Mouse (Mus musculus) adrenal gland, adult 8-10 months (tissue): Measurements from ENCODE around the gene Fam45a. TPM values are rescaled to one million over a fixed set of nuclear protein-coding genes. Genes with fewer than 3 reads are reported as not detected.

Experiments used
- DNase-seq: peaks from one replicate; pipeline ENCODE4 v3.0.0; 2022
- total RNA-seq, 4 experiments: library from RNA; stranded (reverse); gene quantifications; 2 replicates each; pipeline ENCODE4 v1.2.4; 2022

The Fam45a gene
- total RNA-seq = 10 to 100 TPM; 37.1 to 45.6 (median 40.2) TPM

DNA sequence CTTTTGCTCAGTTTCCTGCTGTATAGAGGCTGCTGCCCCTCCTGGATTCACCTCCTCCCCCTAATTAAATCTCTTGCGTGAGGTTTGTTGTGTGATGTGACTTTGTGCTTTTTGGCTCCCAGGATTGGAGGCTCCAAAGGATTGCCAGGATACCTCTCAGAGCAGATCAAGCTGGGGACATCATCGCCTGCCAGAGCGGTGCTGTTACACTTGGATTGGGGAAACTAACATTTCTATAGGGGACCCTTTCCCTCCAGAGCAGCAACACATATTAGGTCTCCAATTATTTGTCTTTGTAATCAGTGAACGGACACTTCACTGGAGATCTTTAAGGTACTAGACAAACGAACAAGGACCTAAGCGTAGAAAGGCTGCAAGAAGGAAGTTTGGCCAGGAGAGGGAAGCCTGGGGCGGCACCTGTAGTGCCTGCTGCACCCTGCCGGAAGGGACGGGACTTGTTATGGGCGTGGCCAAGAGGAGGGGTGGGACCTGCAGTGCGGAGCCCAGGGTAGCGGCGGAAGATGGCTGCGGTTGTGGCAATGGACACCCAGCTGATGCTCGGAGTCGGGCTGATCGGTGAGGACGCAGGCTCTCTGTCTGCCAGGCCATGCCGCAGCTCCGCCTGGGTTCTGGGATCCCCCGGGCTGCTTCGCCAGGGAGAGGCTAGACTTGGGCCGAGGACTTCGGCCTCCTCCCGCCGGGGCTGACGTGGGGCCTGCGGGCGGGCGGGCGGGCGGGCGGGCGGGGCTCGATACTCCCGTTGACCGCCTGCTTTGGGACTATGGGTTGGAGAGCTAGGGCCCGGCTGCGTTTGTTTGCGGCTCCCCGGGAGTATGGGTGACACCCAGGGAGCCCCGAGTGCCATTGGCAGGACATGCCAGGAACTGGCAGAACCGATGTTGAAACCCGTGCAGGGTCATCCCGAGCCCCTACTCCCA lies at the start of gene Fam45a:
Gene Fam45a (plus strand): TSS at position 488 of the 938 bp plus-strand sequence.
- peak; percentile 90 for DNase-seq

DNA sequence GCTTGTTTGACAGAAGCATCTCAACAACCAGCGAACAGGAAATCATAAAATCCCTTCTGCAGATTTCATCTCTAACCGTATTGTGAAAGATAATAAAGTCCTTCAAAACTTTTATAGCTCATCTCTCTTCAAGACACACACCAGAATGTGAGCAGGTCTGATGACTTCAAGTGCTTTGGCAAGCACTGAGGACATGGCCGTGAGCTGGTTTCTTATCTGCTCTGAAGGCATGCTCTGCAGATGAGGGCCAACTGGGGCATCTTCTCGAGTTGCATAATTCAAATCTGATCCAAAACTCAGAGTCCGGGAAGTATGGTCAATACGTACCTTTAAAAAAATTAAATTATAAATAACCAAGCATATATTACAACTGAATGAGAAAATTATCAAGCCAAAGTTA lies 38.0 kb upstream of the Fam45a start:
- peak; percentile 71 for DNase-seq

DNA sequence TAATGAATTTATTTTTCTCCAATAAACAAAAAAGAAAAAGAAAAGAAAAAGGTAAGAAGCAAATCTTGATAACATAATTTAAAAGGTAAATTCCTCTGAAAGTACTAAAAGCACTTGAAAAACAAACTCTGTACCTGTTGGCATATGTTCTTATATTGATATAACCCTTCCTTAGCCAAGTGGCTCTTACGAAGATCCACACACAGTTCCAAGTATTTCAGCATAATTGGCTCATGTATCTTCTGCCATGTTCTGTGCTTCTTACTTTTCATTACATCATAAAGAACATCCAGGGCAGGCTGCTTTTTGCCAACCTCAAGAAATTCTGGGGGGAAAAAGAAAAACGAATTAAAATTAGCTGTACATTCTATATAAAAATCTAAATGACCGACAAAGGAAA lies 29.4 kb upstream of the Fam45a start:
- DNase-seq = no peak

DNA sequence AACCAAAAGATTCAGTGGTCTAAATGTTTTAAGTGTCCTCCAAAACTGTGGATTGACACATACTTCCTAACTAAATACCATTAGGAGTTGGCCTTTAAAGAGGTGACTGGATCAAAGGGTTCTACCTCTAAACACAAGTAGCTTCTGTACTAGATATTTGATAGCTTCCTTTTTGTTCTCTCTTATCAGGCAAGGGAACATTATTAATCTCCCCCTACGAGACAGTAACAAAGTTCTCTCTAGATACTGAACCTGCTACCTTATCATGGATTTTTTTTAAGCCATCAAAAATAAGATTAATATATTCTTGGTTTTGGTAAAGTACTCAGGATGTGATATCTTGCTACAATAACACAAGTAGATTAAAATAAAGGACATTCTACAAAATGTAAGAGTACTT lies 26.7 kb upstream of the Fam45a start:
- no peak for DNase-seq

DNA sequence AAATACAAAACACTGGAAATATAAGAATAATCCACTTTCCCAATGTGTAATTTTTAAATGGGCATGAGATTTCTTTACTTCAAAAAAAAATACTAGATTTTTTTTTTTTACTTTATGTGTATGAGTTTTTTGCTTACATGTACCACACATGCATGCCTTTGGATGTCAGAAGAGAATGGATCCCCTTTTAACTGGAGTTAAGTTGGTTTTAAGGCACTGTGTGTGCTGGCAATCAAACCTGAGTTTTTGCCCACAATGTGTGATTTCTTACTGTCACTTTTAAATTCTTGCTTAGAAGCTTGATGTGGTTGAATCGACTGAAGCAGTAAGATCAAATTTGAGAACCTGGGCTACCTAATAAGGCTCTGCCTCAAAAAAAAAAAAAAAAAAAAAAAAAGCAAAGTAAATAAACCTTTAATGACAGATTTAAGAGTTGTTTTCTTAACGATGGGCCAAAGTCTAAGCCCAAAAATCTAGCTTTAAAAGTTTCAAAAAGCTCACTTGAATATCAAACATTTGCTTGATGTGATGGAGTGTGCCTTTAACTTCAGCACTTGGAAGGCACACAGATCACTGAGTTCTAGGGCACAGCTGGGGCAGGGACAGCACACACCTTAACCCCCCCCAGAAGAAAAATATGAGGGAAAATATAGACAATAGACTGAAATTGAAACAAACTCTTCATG lies 23.8 kb upstream of the Fam45a start:
- no peak for DNase-seq

DNA sequence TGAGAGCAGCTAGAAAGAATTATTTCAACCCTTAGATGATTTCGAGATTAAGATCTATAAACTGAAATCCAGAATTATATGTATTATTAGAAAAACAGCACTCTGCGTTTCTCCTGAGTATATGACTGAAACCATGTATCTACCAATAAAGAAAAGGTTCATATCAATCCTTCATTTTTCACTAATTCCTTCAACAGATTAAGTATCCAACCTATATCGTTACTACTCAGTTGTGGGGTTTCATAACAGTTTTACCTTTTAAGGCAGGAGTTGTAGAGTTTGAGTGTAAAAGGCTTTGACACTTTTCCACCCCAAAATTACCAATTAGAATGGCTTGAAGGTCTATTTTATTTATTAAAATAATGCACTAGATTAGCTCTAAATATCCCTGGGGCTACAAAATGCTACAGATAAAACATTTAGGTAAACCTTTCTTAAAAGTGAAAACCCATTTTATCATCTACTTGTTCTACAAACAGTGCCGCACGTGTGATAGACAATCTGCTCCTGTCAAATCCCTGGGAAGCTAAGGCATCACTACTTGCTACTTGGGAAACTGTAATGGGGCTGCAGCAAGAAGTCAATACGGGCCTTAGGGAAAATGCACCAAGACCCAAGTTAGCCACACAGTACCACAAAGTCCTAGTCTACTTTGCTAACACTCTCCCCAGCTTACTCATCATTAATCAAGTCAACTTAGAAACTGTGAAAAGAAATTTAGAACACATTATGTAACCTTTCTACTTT lies 23.0 kb upstream of the Fam45a start:
- DNase-seq = no peak

DNA sequence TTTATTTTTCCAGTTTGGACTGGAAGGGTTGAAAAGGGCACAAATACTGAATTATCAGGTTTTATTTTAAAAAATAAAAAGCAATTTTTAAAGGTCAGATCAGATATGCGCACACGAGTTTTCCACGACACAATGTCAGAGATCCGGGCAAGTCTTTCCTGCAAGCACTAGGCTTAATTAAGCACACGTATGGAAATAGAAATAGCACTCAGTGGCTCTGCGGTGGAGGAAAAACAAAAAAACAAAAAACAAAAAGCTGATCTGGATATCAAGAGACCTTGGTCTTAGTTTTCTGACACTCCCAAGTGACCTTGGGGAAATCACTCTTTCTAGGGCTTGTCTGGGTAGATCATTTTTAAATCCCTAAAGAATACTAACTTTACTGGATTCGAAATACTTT lies 21.9 kb upstream of the Fam45a start:
- DNase-seq = no peak

DNA sequence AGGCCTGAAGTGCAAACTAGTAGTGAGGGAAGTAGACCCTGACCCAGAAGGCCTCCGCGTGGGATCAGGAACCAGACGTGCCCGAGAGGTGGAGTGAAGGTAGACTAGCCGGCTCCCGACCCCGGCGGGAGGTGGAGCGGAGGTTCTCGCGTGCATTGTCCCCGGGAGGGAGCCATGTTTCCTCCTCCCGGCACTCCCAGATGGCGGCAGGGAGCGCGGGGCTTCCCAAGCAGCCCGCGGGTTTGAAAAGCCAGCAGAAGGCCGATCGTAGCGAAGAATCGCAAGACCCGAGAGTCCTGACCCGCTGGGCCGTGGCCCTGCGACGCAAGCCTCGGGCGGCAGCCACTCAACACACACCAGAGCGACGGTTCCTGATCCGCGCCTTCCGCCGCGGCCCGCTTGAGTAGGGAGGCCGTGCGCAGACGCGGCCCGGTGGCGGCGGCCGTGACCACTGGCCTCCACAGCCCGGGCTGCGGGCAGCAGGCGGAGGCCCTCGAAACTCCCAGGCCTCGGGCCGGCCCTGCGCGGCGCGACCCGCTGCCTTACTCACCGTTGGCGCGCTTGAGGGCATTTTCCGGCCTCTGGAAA lies 21.4 kb upstream of the Fam45a start:
- peak; percentile 48 for DNase-seq

DNA sequence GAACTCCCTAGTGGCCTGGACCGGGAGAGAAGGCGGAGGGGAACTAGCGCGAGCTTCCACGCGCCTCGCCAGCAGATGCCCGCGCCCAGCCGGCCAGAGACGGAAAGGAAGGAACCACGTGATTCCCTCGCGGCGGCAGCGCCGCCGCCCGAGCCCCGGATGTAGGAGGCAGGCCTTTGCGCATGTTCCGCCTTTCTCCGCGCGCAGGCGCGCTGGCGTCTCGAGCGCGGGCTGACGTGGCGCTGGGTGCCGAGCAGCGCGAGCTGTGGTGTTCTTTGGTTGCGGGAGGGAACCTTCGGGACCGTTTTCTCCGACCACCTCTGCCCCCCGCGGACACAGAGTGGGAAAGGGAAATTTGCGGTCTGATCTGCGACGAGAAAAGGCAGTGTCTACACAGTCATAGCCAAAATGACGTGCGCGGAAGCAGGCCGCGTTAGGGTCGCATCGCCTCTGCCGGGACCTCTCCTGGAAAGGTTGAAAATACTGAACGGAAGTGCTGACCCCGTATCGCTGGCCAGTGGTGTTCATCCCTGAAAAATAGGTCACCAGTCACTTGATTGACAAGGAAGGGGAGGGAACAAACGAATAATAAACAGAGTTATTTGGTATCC lies 20.7 kb upstream of the Fam45a start, which contains the start of gene Eif3a:
Gene Eif3a (minus strand): TSS at position 108 of the 611 bp plus-strand sequence.
- peak; percentile 92 for DNase-seq

DNA sequence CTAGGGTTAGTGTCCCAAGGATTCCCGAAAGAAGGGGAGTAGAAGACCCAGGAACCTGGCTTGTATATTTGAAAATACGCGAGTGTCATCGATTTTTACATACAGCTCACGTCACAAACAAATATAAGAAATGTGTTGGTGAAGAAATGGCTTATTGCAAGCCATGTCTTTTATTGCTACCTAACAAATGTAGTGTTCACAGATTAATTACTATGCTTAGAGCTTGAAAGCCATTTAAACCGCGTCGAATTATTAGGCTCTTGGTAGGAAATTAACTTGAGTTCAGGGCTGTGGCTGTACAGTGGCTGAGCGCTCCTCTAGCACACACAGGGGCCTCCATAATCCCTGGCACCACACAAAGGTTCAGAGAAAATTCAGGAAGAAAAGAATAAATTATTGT lies 20.2 kb upstream of the Fam45a start:
- no peak for DNase-seq

DNA sequence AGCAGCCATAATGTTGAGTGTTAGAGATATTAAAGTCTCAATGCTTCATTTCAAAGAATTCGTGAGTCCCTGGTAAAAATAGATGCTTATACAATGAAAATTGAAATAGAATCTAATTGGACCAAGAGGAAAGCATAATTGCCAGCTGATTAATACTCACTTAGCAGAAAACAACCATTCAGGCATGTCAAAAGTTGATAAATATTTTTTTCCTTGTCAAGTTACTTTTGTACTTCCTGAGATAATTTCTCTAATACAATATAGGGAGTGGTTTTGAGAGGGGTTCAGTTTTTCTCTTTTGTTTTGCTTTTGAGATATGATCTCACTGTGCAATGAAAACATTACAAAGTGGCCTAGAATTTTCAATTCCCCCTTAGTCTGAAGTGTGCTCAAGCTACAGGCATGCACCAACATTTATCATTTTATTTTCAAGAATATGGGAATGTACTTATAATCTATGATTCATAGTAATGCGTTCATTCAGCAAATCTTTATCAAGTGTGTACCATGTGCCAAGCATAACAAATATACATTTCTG lies 18.1 kb upstream of the Fam45a start:
- DNase-seq = no peak

DNA sequence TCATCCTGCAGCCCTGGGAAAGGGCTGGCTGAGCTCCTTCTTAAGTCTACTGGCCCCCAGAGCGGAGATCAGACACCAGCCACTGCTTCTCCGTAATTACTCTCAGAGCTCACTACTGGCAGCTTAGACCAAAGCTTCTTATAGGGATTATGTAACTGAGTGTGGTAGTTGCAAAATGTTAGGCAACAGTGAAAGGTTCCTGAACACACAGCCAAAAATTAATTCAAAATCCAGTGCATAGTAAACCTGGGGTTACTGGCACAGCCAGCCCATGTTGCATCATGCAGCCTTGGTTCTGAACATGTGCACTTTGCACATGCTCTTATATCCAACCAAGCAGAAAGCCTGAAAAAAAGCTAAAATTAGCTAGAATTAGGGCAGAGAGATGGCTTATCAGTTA lies 16.1 kb upstream of the Fam45a start:
- DNase-seq = peak; percentile 59

DNA sequence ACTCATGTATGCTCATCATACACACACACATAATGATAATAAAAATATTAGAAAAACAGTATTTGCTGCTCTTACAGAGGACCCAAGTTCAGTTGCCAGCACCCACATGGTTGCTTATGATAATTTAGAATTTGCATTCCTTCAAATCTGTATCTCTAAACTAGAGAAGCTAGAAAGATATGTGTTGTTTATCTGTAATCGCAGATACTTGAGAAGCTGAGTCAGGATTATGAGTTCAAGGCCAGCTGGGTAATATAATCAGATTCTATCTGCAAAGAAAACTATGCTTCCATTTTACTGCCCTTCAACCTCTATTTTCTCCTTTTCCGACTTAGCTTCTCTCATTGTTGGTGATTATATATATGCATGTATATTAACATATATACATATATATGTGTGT lies 14.0 kb upstream of the Fam45a start:
- no peak for DNase-seq

DNA sequence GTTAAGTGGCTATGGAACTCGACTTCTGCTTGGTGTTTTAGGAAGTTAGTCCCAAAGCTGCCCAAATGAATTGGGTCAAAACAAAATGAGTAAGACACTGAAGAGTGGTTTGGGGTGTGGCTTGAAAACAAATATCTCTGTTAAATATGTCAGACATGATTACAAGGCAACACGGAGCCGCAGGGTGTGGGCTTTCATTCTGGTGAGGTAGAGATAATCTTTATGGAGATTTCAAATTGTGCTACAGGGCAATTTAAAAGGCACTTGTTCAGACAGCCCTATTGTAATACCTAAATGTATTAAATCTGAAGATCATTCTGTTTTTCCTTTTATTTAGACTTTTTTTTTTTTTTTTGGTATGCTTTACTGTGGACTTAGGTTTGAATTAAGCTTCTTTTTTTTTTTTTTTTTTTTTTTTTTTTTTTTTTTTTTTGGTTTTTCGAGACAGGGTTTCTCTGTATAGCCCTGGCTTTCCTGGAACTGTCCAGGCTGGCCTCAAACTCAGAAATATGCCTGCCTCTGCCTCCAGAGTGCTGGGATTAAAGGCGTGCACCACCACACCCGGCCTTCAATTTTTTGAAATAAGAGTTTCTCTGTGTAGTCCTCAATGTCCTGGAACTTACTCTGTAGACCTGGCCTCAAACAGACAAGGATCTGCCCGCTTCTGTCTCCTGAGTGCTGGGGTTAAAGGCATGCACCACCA lies 11.4 kb upstream of the Fam45a start:
- DNase-seq = no peak

DNA sequence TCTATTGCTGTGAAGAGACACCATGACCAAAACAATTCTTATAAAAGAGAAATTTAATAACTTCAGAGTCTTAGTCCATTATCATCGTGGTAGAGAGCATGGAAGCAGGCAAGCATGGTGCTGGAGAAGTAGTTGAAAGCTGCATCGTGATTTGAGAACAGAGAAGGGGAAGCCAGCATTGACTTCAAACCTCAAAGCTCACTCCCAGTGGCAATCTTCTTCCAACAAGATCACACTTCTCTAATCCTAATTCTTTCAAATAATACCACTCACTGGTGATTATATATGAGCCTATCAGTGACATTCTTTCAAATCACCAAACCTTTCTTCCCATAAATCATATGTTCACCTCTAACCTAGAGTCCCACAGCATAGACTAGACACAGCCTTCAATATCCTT lies 6.5 kb upstream of the Fam45a start:
- DNase-seq = no peak

DNA sequence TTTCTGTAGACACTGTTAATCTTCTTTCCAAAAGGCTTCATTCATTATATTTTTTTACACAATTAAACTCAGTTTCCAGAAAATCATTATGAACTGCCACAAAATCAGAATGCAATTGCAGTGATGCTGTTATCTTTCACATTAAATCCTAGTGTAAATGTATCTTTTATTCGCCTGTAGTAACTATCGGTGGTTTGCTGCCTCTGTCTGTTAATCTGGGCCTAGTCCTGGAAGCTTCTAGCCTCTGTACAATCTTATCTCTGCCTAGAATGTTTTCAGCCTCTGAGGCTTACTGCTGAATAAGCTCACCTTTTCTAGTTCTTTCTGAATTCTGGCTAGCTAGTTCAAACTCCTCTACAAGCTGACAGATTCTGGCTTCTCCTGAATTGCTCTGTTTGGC lies 1.5 kb upstream of the Fam45a start:
- no peak for DNase-seq

DNA sequence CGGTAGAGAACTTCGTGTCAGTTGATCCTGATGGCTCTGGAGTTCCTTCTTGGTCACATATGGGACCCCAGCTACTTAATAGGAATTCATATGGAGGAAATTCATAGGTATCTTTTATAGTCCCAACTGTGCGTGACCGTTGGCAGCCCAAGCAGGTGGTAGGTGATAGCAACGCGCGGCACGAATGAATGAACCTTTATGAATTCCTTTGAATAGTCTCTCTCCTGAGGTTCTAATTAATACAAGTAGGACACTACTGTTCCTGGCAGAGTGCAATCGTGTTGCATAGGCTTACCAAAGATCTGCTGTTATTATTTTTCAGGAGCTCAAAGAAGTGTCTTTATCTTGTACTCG lies 628 bp downstream of the Fam45a start:
- no peak for DNase-seq

DNA sequence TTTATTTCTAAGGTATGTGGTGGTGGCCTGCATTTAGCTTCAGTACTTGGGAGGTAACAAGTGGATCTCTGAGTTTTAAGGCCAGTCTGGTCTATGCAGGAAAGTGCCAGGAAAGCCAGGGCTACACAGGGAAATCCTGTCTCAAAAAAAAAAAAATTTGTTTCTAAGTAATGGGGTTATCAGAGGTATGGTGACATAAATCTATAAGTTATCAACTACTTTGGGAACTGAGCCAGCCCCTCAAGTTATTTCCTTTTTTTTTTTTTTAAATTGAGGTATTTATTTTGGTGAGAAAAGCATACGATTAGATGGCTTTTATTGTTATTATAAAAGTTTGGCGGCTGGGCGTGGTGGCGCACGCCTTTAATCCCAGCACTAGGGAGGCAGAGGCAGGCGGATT lies 1.7 kb downstream of the Fam45a start:
- DNase-seq = no peak

DNA sequence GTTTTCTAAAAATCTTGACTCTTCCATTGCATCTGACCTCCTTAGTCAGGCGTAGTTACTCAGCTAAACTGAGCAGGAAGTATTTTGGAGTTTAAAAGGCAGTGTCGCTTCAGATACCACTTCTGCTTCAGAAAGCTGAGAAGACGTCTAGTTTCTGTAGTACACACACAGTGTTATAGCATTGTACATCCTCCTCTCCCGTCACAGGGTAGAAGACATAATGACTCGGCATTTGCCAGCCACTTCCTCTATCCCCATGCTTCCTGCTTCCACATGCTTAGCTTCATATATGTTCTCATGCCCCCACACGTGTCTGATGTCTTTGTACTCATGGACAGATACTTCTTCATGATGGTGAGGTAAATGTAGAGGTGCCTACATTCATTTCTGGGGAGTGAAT lies 7.3 kb downstream of the Fam45a start:
- DNase-seq = no peak

DNA sequence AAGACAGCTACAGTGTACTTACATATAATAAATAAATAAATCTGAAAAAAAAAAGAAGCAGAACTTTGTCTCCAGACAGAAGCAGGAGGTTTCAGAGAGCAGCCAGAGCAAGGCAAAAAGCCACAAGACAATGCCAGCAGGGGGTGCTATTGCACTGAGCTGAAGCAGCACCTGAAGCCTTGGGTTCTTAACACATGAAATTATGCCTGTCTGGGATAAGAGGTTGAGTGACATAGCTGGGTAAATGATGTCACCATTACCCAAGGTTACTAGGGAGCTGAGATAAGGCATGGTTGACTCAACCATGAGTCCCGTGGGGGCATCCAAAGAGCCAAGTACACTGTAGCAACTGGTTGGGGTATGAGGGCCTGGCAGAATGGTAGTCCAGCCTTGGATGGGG lies 26.4 kb downstream of the Fam45a start:
- peak; percentile 82 for DNase-seq

DNA sequence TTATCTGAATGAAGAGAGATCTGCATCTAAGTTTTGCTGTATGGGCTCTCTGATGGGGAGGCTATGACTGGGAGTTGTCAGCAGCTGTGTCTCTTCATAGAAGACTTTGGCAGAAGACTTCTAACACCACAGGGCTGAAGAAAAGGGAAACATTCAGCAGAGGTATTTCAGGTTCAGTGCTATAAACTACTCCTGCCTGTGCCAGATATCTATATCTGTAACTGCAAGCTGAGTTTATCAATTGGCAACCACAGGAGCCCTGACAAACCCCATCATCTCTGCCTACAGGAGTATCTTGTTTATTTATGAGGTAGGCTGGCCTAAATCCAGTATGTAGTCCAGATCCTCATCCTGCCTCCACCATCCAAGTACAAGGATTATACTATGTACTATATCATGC lies 31.9 kb downstream of the Fam45a start:
- DNase-seq = no peak
